Mouse (Mus musculus) urinary bladder, adult 2 months (tissue): ENCODE results near the gene 4930518I15Rik. TPM values are rescaled to one million over a fixed set of nuclear protein-coding genes. Genes with fewer than 3 reads are reported as not detected.
"Not testable (repeated sequence)": the region's sequence is repeated elsewhere in the genome, so short reads cannot be mapped to it uniquely, and the experiment has no call there.

Experiments used
- DNase-seq: peaks from one replicate; pipeline ENCODE4 v3.0.0; 2022; ENCODE audit warnings: low spot score
- polyA plus RNA-seq: library from polyadenylated mRNA; depleted of rRNA; stranded (reverse); fragments of >200 nt; gene quantifications from 2 replicates; pipeline ENCODE4 v1.2.3, GENCODE M21; 2012

The 4930518I15Rik gene
- polyA plus RNA-seq, 1 experiment, result 3.7 TPM

DNA sequence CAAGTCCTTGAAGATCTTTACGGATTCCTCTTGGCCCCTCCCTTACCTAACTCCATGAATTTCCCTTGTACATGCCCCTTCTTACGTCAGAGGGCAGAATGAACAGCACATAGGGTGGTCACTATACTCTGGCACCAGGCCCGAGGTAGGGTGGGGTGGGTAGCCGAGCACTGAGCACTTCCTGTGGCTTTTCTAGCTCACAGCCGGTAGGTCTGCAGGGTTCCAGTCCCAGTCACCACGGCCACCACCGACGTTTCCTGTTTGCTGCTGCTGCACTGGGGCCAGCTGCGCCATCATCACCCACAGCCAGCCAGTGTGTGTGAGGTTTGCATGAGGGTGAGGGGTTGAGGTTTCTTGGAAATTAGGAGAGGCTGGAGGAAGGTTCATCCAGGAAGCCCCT lies 20.0 kb upstream of the 4930518I15Rik start:
- DNase-seq, result no peak

DNA sequence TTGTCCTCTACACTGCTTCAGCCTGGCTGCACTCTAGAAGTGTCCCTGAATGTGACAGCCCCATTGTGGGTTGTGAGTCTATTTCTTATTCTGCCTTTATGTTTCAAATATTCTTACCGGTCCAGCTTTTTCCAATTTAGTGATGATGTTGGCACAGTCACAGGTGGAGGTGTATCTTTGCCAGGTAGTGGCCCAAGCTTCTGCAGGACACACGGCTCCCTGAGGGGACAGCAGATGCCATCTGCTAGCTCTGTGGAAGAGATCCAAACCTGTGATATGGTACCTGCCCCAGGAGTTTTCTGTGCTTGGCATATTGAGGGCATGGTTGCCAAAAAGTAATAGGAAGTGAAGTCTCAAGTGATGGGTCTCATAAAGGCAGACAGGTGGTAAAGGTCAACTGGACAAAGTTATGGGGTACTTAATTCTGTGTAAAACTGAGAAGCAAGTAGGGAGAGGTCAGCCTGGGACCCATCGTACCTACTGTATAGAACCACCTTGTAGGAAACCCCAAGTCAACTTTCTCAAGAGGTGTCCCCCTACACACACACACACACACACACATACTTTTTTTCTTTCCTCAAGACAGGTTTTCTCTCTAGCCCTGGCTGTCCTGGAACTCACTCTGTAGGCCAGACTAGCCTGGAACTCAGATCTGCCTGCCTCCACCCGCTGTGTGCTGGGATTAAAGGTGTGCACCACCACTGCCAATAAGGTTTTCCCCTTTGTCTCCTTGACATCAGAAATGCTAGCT lies 17.2 kb upstream of the 4930518I15Rik start:
- no peak for DNase-seq

DNA sequence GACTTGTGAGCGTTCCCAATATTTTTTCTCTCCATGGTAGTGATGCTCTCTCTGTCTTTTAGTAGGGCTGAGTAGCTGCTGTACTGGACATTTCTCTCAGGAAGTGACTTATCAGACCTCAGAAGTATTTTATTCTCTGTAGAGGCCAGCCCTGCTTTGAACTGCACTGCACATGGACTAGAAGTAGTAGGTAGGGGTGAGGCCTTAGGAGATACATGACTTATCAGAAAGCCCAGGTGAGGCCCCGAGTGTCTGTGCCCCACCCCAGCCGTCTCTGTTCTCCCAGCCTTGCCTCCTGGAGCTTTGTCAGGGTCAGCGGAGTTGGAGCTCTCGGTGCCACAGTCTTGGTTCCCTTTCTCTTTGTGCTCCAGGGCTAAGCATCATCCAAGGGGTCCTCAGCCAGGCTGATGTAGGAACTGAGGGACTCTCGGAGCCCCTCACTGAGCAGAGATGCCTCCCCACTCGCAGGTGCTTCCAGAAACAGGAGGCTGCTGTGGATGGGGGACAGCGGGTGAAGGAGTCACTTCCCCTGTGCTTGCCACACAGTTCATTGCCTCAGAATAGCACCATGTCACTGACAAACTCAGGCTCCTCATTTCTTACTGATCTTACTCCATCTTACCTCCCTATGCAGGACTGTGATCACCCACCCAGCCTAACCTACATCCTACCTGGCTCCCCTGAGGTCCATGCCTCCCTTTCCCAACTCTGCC lies 16.5 kb upstream of the 4930518I15Rik start:
- no peak for DNase-seq

DNA sequence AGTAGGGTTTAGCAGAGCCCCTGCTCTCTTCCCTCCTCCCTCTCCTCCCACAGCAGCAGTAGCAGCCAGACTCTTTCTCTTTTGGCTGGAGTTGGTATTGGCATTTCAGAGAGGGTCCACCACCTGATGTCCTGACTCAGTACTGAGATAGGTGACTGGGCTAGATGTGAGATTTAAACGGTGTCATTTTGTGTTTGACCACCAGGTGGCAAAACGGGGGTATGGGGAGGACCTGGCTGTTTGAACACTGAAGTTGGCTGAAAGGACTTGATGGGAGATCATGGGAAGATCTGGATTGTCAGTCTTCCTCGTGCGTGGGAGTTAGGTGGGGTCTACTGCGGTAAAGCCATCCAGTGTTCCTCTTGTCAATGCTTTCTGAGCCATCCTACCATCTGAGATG lies 15.9 kb upstream of the 4930518I15Rik start:
- no peak for DNase-seq

DNA sequence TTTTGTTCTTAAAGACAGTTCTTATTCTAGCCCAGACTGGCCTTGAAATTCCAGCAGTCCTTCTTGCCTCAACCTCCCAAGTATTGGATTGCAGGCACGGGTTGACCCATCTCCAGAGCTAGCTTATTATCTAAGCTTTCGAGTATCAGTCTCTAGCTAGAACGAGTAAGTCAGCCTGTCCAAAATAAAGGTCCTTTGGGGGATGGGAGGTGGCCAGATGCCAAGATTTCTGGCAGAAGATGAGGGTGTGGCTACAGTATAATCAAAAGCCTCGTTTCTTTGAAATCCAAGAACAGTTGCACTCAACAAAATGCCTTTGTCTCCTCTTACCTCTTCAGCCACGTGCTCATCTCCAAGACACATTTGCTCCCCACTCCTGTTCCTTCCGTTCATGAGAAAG lies 12.8 kb upstream of the 4930518I15Rik start:
- DNase-seq, result no peak

DNA sequence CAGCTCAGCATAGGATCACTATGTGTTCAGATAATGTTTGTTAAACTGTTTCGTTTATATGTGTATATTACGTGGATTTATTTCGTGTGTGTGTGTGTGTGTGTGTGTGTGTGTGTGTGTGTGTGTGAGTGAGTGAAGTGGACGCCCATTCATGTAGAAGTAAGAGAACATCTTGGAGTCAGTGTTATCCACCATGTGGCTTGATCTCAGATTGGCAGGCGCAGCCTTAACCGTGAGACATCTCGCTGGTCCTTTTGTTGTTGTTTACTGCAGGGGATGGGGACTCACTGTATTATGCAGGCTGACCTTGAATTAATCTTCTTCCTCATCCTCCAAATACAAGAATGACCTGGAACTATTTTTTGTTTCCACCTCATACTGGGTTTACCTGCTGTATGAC lies 11.8 kb upstream of the 4930518I15Rik start:
- no peak for DNase-seq

DNA sequence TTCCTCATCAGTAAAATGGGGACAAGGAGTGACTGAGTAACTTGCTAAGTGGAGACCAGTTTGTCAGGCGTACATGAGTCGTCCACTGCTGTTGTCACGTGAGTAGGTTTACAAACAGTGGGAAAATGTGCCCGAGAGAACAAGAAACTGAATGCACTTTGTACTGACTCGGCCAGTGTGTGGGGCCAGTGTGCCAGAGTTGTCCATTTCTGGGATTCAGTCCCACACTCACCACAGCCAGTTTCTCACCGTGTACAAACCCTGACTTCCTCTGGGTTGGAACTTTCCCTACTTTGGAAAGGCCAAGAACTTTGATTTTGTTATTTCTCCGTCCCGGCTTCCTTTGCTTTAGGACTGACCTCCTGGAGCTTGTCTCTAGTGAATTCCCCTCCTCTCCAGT lies 11.2 kb upstream of the 4930518I15Rik start:
- no peak for DNase-seq

DNA sequence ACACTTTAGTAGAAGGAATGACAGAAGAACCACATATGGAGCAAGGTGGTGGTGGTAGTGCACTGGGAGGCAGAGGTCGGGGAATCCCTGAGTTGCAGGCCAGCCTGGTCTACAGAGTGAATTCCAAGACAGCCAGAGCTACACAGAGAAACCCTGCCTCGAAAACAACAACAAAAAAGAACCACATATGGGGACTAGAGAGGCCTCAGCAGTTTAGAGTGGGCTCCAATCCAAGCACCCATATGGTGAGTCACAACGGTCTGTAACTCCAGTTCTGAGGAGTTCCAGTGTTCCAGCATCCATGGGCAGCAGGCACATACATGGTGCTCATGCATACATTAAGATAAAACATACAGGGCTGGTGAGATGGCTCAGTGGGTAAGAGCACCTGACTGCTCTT lies 6.7 kb upstream of the 4930518I15Rik start:
- no peak for DNase-seq

DNA sequence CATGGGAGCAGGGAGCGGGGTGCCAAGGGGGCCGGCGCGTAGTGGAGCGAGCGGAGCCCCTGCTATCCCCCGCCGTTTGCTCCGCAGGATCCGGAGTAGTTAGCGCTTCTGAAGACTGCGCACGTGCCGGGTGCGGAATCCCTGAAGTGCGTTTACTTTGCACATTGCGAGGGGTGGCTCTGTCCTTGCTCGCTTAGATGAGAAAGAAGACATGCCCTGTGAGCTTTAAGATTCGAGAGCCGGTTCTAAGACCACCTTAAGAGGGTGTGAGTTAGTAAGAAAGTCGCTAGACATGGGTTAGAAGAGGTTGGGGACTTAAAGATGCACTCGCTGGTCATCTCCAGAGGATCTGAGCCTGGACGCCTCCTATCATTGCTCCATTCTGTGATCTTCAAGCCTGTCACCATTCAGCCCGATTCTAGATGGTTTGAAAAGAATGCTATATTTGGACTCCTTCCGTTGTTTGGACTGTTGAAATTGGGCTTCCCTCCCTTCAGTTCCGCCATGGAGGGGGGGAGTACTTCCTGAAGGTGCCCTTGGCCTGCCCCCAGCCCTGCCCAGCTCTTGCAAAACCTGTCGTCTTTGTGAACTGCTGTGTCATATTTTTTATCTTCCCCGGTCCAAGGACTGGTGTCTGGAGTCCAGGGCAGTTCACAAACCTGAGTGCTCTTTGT lies 5.9 kb upstream of the 4930518I15Rik start:
- peak; percentile 36 for DNase-seq

DNA sequence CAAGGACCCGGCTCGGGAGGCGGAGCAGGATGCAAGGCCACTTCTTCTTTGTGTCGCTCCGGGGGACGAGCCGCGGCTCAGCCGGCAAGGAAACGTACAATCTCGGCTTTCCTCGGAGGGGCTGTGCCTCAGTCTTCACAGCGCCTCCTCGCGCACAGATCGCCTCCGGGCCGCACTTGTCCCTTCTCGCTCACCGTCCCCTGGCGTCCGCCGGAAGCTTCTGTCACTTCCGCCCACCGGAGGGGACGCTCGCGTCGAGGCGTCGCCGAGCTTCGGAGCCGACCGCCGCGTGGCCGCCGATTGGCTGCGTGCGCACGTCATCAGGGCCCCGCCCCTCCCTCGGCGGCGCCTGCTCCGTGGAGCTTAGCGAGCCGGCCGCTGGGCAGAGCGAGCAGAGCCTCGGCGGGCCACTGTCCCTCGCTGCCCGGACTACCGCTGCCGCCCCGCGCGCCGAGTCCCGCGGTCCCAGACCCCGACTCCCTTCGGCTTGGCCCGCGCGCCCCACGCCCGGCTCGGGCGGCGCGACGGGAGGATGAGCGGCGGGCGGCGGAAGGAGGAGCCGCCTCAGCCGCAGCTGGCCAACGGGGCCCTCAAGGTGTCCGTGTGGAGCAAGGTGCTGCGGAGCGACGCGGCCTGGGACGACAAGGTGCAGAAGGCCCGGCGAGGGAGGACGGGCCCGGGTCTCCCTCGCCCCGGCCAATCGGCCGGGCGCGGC lies 5.2 kb upstream of the 4930518I15Rik start, which contains the start of gene Rab5if:
Rab5if (plus strand) TSS at position 357 of the 715 bp plus-strand sequence.
- peak; percentile 94 for DNase-seq

DNA sequence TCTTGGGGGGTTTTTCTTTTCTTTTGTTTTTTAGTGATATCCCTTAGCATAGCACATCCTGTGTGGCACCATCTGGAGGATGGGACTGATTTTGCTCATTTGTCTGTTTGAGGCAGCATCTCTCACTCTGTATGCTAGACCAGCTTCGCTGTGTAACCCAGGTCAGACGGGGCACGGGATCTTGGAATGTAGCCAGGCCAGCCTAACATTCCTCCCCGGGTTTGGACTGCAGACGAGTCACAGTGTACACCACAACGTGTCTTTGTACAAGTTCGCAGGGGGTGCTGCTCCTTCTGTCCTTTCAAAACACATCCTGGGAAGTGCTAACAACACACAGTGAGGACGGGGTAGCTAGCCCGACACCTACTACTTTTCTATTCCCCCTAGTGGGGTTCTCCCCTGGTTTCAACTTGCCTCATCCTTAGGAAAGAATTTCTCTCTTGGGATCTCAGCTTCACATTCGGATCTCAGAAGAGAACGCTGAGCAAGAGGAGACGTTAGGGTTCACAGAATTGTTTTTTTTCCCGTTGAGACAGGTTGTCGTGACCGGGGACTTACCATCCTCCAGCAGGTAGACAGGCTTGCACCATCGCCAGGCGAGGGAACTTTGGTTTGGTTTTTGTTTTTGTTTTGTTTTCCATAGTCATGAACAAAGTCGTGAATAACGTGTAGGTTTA lies 4.4 kb upstream of the 4930518I15Rik start:
- no peak for DNase-seq

DNA sequence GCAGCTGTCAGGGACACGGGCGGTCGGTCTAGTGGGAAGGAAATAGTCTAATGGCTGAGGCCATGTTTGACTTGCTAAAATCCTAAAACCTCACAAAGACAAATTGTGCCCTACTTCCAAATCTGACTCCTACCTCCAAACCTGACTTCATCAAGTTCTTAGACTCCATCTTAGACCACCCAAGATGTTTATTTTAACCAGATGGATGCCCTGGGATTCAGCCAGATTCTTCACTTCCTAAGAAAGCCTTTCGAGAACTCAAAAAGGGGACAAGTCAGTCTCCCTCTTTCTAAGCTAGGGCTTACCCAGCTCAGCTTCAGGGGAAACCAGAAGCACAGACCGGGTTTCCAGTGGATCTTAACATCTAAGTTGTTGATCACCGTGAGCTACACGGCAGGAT lies 925 bp upstream of the 4930518I15Rik start:
- no peak for DNase-seq

DNA sequence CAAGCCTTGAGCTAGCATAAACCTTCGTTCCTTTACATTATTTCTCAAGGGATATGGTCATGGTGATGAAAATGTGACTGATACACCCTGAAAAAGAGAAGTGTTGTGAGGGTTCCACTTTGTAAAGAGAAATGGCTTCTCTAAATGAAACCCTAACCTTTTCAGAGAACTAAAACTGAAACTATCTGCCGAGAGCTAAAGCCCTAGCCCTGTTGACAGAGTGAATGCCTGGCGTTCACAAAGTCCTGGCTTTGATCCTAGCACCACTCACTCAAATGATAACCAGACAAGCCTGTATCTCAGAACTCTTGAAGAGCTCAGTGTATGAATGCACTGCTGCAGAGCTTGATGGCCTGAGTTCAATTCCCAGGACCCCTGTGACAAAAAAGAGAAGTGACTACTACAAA lies 358 bp downstream of the 4930518I15Rik start:
- no peak for DNase-seq

DNA sequence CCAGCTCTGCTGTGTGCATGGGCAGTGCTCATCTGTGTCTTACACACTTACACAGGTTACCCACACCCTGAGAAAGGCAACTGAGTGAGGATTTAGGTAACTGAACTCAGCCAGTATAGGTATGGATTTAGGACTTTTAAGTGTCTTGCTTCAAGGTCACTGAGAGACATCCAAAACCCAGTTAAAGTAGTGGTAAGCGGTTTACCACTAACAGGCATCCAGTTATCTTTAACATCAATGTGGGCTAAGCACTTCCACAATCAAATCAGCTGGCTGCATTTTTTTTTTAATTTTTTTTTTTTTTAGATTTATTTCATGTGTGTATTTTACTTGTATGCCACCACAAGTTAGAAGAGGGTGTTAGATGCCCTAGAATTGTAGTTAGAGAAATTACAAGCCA lies 1.4 kb downstream of the 4930518I15Rik start:
- DNase-seq, result no peak

DNA sequence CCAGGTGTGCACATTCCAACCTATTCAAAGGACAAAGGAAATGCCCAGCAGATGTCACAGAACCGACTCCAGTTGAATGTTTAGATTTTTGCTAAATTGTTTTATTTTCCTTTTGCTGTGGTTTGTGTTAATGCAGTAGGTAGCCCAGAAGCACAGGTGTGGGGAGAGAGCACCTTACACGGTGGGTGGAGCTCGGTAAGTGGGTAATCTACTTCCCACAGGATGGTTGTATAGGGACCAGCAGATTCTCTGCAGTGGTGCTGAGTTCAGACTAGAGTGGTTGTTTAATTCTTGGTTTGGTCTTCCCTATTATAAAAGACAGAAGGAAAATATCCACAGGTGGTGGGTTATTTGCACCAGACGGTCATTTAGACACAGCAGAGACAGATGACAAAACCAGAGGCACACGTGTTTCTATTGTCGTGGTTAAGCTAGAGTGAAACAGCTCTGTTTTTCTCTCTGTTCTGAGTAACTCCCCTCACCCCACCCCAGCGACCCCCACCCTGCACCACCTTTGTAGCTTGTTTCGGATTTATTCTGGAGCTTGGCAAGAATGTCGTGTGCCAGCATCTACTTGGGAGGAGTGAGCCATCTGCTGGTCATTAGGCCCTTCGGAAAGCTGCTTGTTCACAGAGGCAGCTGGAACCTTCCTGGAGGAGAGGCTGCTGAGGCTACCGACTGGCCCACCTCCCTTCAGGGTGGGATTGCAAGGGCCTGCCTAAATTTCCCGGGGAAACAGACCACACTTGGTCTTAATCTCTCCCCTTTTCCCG lies 3.6 kb downstream of the 4930518I15Rik start:
- DNase-seq, result not testable (repeated sequence)

DNA sequence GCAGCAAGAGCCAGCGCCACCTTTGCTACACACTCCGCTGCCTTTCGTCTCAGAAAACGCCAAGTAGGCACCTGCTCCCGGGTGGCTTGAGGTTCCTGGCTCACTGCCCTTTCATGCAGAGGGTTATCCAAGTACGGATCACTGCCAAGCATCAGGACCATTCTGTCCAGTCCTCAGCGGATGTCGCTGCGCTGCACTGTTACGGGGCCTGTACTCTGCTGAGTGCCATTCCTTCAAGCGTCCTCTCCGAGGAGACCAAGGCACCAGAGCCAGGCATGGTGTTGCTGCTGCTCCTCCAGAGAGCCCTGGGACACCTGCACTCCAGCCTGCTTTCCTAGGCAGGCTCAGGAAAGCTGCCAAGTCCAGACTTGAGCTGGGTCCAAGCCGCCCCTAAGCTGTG lies 4.2 kb downstream of the 4930518I15Rik start:
- DNase-seq, result not testable (repeated sequence)

DNA sequence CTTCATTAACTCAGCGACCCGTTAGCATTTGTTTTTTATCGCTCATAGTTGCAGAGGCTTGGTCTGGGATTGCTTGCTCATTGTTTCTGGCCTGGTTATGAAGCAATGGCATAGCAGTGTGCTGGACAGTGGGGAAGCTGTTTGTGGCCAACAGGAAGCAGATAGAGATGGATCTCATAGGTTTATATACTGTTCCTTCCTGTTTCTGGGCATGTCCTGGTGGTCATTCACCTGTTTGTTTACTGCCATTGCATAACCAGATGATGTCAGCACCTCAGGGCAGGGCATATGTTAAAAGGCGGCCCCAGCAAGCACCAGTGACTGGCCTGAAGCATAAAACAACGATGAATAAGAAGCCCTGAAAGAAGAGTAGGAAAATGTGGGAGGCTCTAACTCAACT lies 7.2 kb downstream of the 4930518I15Rik start:
- no peak for DNase-seq

DNA sequence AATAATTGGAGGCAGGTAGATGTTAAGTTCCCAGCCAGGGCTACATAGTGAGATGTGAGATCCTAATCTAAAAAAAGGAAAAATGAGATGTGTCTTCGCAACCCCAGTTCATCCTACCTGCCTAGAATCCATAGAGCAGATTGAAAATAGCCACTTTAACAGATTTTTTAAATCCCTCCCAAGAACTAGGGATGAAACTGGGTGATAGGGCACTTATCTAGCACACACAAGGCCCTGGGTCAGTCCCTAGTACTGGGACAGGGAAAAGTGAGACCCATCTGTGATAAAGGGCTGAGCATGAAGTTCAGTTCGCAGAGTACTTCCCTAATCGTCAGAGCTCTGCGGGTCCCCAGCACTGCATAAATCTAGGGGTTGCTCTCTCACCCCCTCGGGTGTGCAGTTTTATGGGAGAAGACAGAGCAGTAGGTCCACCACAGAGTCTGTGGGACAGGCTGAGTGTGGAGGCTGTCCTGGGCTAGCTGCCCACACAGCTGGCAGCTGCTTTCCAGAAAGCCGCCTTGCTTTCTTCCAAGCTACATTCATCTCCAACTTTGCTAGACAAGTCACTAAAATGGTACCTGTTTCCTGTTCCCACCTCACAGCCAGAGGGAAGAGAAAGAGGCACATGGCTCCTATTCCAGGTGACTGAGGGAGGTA lies 9.1 kb downstream of the 4930518I15Rik start:
- DNase-seq, result no peak

DNA sequence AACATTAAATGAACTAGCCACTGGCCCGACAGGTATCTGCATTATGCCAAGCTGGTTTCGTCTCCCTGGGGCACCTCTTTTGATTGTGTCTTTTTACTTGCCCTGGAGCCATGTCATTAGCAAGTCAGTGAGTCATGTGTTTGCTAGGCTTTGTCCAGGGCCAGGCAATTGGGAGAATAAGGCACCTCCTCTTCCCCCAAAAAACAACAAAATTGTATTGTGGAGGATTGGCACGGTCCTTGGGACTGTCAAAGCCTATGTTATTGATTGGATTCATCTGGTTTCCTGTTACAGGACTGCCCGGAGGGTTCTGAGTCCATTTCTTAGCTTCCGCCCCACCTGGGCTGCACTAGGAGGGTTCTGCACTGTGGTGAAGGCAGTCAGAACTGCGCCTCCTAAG lies 10.1 kb downstream of the 4930518I15Rik start:
- no peak for DNase-seq

DNA sequence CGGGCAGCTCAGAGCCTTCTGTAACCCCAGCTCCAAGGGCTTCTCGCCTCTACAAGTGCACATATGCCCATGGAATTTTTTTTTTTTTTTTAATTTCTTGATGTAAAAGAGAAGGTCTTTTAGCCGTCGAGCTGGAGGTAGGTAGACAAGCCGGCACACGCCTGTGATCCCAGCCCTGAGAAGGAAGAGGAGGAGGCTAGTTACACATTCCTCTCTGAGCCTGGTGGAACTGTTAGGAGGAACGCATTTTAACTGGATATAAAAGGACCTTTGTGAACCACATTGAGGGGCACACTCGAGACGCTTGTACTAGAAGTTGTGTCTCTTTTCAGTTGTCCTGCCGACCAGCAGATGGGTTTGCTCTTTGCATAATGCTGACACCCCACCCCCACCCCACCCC lies 13.0 kb downstream of the 4930518I15Rik start:
- no peak for DNase-seq
